Mouse (Mus musculus) brain, embryonic 14.5 days (tissue): ENCODE measurements at regions not wholly inside any gene's neighbourhood (a gene's known extent, or its start where the extent isn't known, plus 50 kb on each side); places are given as distances from the start of the nearest gene placed in this dataset.

Experiments
- CTCF ChIP-seq: fragments of 200-500 bp; IDR thresholded peaks from 2 replicates; pipeline ENCODE4 v1.5.1; 2012; ENCODE audit warnings: inconsistent platforms, mild to moderate bottlenecking, moderate library complexity, borderline replicate concordance; ENCODE audit not compliant: insufficient read depth, insufficient read length; ENCODE audit errors: extremely low read depth
- POLR2A ChIP-seq: fragments of 200-500 bp; IDR thresholded peaks from 2 replicates; pipeline ENCODE4 v1.6.1; 2012; ENCODE audit warnings: mild to moderate bottlenecking, inconsistent platforms, borderline replicate concordance; ENCODE audit not compliant: poor library complexity, insufficient read depth, insufficient read length, severe bottlenecking; ENCODE audit errors: extremely low read depth

- no peak for TF ChIP-seq CTCF
- TF ChIP-seq POLR2A: no peak
Observed at GRCm38 (mm10) chr15:59823921-59824320, 192.5 kb downstream of the 4933412E24Rik start.
